Mouse (Mus musculus) hindbrain, embryonic 10.5 days (tissue): ENCODE results near the gene Cdca4. TPM values are rescaled to one million over a fixed set of nuclear protein-coding genes. Genes with fewer than 3 reads are reported as not detected.

Experiments
- DNase-seq: peaks from one replicate; pipeline ENCODE4 v3.0.0-alpha.2; 2017; ENCODE audit warnings: low spot score
- H3K27ac ChIP-seq: fragments of 300-500 bp; sonication (generic); 2 replicates; pipeline ENCODE4 v1.5.1; 2016; ENCODE audit warnings: mild to moderate bottlenecking, moderate library complexity
- H3K27me3 ChIP-seq: fragments of 300-500 bp; sonication (generic); 2 replicates; pipeline ENCODE4 v1.6.1; 2016; ENCODE audit warnings: mild to moderate bottlenecking; ENCODE audit not compliant: poor library complexity, insufficient read depth, severe bottlenecking
- H3K36me3 ChIP-seq: fragments of 300-500 bp; sonication (generic); 2 replicates; pipeline ENCODE4 v1.6.1; 2016; ENCODE audit warnings: mild to moderate bottlenecking, moderate library complexity
- H3K4me1 ChIP-seq: fragments of 300-500 bp; sonication (generic); replicated peaks from 2 replicates; pipeline ENCODE4 v1.6.1; 2016; ENCODE audit warnings: mild to moderate bottlenecking
- H3K4me3 ChIP-seq: fragments of 300-500 bp; sonication (generic); 2 replicates; pipeline ENCODE4 v1.5.1; 2016; ENCODE audit warnings: mild to moderate bottlenecking, moderate library complexity
- H3K9me3 ChIP-seq: fragments of 300-500 bp; sonication (generic); 2 replicates; pipeline ENCODE4 v1.6.1; 2016; ENCODE audit warnings: mild to moderate bottlenecking, moderate library complexity
- WGBS: fragments of 180-500 bp; shearing (Covaris S2); methylation state at CpG from one replicate; pipeline ENCODE4 v1.1.7; 2016; 5-methylcytosine and 5-hydroxymethylcytosine counted together
- polyA plus RNA-seq: library from polyadenylated mRNA; unstranded; fragments of >200 nt; fragmentation: Nextera tagmentation; extraction: Ambion mirVana; gene quantifications from 2 replicates; pipeline ENCODE4 v1.2.1, GENCODE M21; 2016

The Cdca4 gene
- polyA plus RNA-seq, 1 experiment from 2014 or later, result 176 TPM

DNA sequence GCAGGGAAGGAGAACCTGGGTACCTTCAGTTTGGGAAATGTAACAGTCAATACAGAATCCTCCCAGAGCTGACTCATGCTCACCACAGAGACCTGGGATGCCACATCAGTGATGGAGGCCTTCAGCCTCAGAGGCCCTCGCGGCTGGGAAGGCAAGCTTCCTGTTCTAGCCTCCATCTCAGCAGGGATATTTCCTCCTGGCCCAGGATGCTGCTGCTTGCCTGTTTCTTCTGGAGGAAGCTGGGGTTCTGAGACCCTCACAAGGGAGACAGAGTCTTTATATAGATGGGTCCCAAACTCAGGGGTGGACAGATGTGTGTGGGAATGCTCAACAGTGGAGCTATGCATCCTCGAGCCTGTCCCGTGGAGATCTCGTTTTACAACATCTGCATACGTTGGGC, 55.2 kb downstream of the Cdca4 start:
- H3K4me3 ChIP-seq, result no peak overlapping the region
- peaks cover 7% of the 10 kb centered on the region; the same call in 1 of the 2 replicates for H3K9me3 ChIP-seq
- H3K4me1 ChIP-seq, result peaks cover 5% of the 10 kb centered on the region; the same call in 1 of the 2 replicates
- H3K36me3 ChIP-seq, result no peaks in the 10 kb centered on the region
- no peak for DNase-seq
- no peak overlapping the region for H3K27ac ChIP-seq
- no peaks in the 10 kb centered on the region for H3K27me3 ChIP-seq
- WGBS, result 80% methylated on average over 6 of the region's 6 CpGs

- H3K27ac ChIP-seq, result peak overlapping the region; percentile 16; the same call in 1 of the 2 replicates
- H3K27me3 ChIP-seq, result no peaks in the 10 kb centered on the region
- 45% methylated on average over 9 of the region's 9 CpGs for WGBS
These were observed 55.9 kb downstream of the Cdca4 start for GRCm38 (mm10) chr12:112773366-112773765.

GRCm38 (mm10) chr12:112772306-112772705, 56.9 kb downstream of the Cdca4 start:
- WGBS, result 92% methylated on average over 14 of the region's 14 CpGs
- DNase-seq, result no peak

More at GRCm38 (mm10) chr12:112773366-112773765, 55.9 kb downstream of the Cdca4 start:
- H3K36me3 ChIP-seq, result no peaks in the 10 kb centered on the region
- H3K4me1 ChIP-seq, result peaks cover 5% of the 10 kb centered on the region; the same call in 1 of the 2 replicates
- H3K4me3 ChIP-seq, result no peak overlapping the region
- peaks cover 5% of the 10 kb centered on the region; the same call in 1 of the 2 replicates for H3K9me3 ChIP-seq
- no peak for DNase-seq

GRCm38 (mm10) chr12:112770396-112770795, 58.8 kb downstream of the Cdca4 start:
- 84% methylated on average over 4 of the region's 4 CpGs for WGBS
- H3K9me3 ChIP-seq, result peaks cover 3% of the 10 kb centered on the region; the same call in 1 of the 2 replicates
- DNase-seq, result no peak
- peaks cover 5% of the 10 kb centered on the region; the same call in 1 of the 2 replicates for H3K4me1 ChIP-seq
- H3K27ac ChIP-seq, result peak overlapping the region; percentile 14; the same call in 1 of the 2 replicates
- no peaks in the 10 kb centered on the region for H3K36me3 ChIP-seq
- H3K4me3 ChIP-seq, result no peak overlapping the region
- no peaks in the 10 kb centered on the region for H3K27me3 ChIP-seq

More at GRCm38 (mm10) chr12:112772306-112772705, 56.9 kb downstream of the Cdca4 start:
- H3K4me3 ChIP-seq, result no peak overlapping the region
- H3K36me3 ChIP-seq, result no peaks in the 10 kb centered on the region
- H3K27ac ChIP-seq, result no peak overlapping the region
- peaks cover 5% of the 10 kb centered on the region; the same call in 1 of the 2 replicates for H3K9me3 ChIP-seq
- no peaks in the 10 kb centered on the region for H3K27me3 ChIP-seq
- peaks cover 5% of the 10 kb centered on the region; the same call in 1 of the 2 replicates for H3K4me1 ChIP-seq

Other genes starting within 250 kb of the Cdca4 start
- gene Inf2, start 240.6 kb downstream of the Cdca4 start, polyA plus RNA-seq, result 1.5 and 1.8 TPM in 2 replicates
- 3.7 and 5.5 TPM in 2 replicates for gene Adssl1, start 209.4 kb downstream of the Cdca4 start, polyA plus RNA-seq
- gene Siva1, start 184.7 kb downstream of the Cdca4 start, polyA plus RNA-seq, result 281 and 334 TPM in 2 replicates
- gene Akt1, start 154.5 kb downstream of the Cdca4 start, polyA plus RNA-seq, result 50.9 and 56.8 TPM in 2 replicates
- gene Zbtb42, start 150.6 kb downstream of the Cdca4 start, polyA plus RNA-seq, result 7.1 and 10.9 TPM in 2 replicates
- 6.7 and 8.7 TPM in 2 replicates for gene Cep170b, start 109.0 kb downstream of the Cdca4 start, polyA plus RNA-seq
- gene Pld4, start 68.8 kb downstream of the Cdca4 start, polyA plus RNA-seq, result 5.2 and 5.7 TPM in 2 replicates
- 0.16 and 0.37 TPM in 2 replicates for gene Ahnak2, start 26.8 kb downstream of the Cdca4 start, polyA plus RNA-seq
- gene Clba1, start 20.5 kb downstream of the Cdca4 start, polyA plus RNA-seq, result 15.5 and 17.2 TPM in 2 replicates
- 0.06 and 0.08 TPM in 2 replicates for gene Gpr132, start 38.8 kb upstream of the Cdca4 start, polyA plus RNA-seq
- 4.7 and 4.8 TPM in 2 replicates for gene Jag2, start 100.4 kb upstream of the Cdca4 start, polyA plus RNA-seq
- gene Nudt14, start 112.7 kb upstream of the Cdca4 start, polyA plus RNA-seq, result 79.5 and 83.0 TPM in 2 replicates
- 22.8 and 27.2 TPM in 2 replicates for gene Btbd6, start 147.1 kb upstream of the Cdca4 start, polyA plus RNA-seq
- gene Brf1, start 171.3 kb upstream of the Cdca4 start, polyA plus RNA-seq, result 55.4 and 57.1 TPM in 2 replicates
- 19.3 and 25.6 TPM in 2 replicates for gene Pacs2, start 185.1 kb upstream of the Cdca4 start, polyA plus RNA-seq
- gene Tex22, start 245.1 kb upstream of the Cdca4 start, polyA plus RNA-seq, result 0.12 TPM in 1 of 2 replicates, not detected in the other